ENCODE assay signal across 19 mouse cellular contexts in genomic region chr6:8531104-8531894, GRCm38 (mm10). TPM values are rescaled to one million over a fixed set of nuclear protein-coding genes. Genes with fewer than 3 reads are reported as not detected.
DNase-seq lines count a peak whose midpoint lies in the region; ATAC-seq and TF ChIP-seq lines count a peak whose summit lies in the region.
"Had no signal": no experiment of that assay in that cellular context is flagged by ENCODE, and none has a peak within 500 bp of the region (broad histone marks: within the 10 kb centered on the region; RNA-seq: fewer than 3 reads in every experiment).

No protein-coding gene starts in this region.

- no peaks in the 10 kb centered on the region for H3K4me1 ChIP-seq in stomach, embryonic 15.5 days
- no peaks in the 10 kb centered on the region for H3K4me1 ChIP-seq in stomach, postnatal 0 days (replicated peaks; ENCODE audit: control insufficient read depth, insufficient read depth)

- no peak overlapping the region for H3K4me2 ChIP-seq in stomach, embryonic 15.5 days
- H3K4me2 ChIP-seq in stomach, postnatal 0 days (replicated peaks; ENCODE audit: low read depth), result no peak overlapping the region
- H3K4me2 ChIP-seq: lung, embryonic 14.5 days had no signal

- no peak for TF ChIP-seq EP300 in stomach, postnatal 0 days (optimal IDR thresholded peaks at IDR 0.05)

- H3K27me3 ChIP-seq in stomach, embryonic 15.5 days (replicated peaks), result no peaks in the 10 kb centered on the region
- H3K27me3 ChIP-seq in stomach, postnatal 0 days (ENCODE audit: control insufficient read depth, insufficient read depth, low read length), result no peaks in the 10 kb centered on the region

- TF ChIP-seq CTCF in stomach, postnatal 0 days (IDR thresholded peaks at IDR 0.05; ENCODE audit: low read depth), result no peak

- 63% methylated on average over 4 of the region's 4 CpGs for WGBS in stomach, embryonic 15.5 days
- 61% methylated on average over 4 of the region's 4 CpGs for WGBS in stomach, postnatal 0 days

- intact Hi-C loops in left cerebral cortex, postnatal 25 days (cut with DNase I), result no loop called here

- DNase-seq in stomach, postnatal 0 days (ENCODE audit: low spot score), result no peak
- peak; percentile 70 for DNase-seq in liver
- no peak for DNase-seq in layer of hippocampus, adult 9-11 months
- no peak for DNase-seq in layer of hippocampus, adult 8-10 months (ENCODE audit: low spot score in 2 of 2)
- DNase-seq in left cerebral cortex, postnatal 25 days (ENCODE audit: low spot score in 2 of 2), result no peak
- DNase-seq: cerebellum, adult 9-11 months; forebrain, postnatal 0 days; heart, postnatal 36 days; kidney, adult 8-10 months; kidney, postnatal 36 days; lung, embryonic 14.5 days; lung, postnatal 4 days; midbrain, embryonic 14.5 days; right cerebral cortex, adult 18-20 months; thymus, adult 2 months had no signal

- no peak overlapping the region for H3K9ac ChIP-seq in stomach, embryonic 15.5 days
- H3K9ac ChIP-seq in stomach, postnatal 0 days (ENCODE audit: low read length), result no peak overlapping the region
- H3K9ac ChIP-seq: forebrain, postnatal 0 days; lung, embryonic 14.5 days had no signal

- H3K27ac ChIP-seq in stomach, embryonic 15.5 days, result no peak overlapping the region
- H3K27ac ChIP-seq in stomach, postnatal 0 days (replicated peaks), result no peak overlapping the region
- H3K27ac ChIP-seq: heart, embryonic 10.5 days; hindbrain, postnatal 0 days had no signal

- no peaks in the 10 kb centered on the region for H3K36me3 ChIP-seq in stomach, embryonic 15.5 days
- H3K36me3 ChIP-seq in stomach, postnatal 0 days (ENCODE audit: control insufficient read depth, insufficient read depth, low read length), result no peaks in the 10 kb centered on the region
- H3K36me3 ChIP-seq: heart, embryonic 10.5 days had no signal

- H3K4me3 ChIP-seq in stomach, embryonic 15.5 days (replicated peaks), result no peak overlapping the region
- H3K4me3 ChIP-seq in stomach, postnatal 0 days (ENCODE audit: low read depth, low read length), result no peak overlapping the region
- H3K4me3 ChIP-seq: heart, embryonic 10.5 days had no signal

- no peaks in the 10 kb centered on the region for H3K9me3 ChIP-seq in stomach, embryonic 15.5 days
- no peaks in the 10 kb centered on the region for H3K9me3 ChIP-seq in stomach, postnatal 0 days (ENCODE audit: control insufficient read depth, low read length)
- H3K9me3 ChIP-seq: heart, embryonic 10.5 days had no signal

- peak; percentile 71 for ATAC-seq in stomach, embryonic 15.5 days (ENCODE audit: insufficient read depth, low FRiP score, low read depth)
- ATAC-seq in stomach, postnatal 0 days (ENCODE audit: low FRiP score, low TSS enrichment), result no peak
- ATAC-seq in megakaryocyte, adult 5-6 weeks (ENCODE audit: poor library complexity, severe bottlenecking), result peak; percentile 97
- ATAC-seq: forebrain, postnatal 0 days; hindbrain, postnatal 0 days had no signal

RNA-seq across cellular contexts. Expression of gene Glcci1, which starts 21.9 kb away (rescaled TPM):
- 7.3 and 7.7 TPM in 2 replicates for polyA plus RNA-seq in stomach, embryonic 15.5 days (2015; fragmentation: Nextera tagmentation; extraction: Ambion mirVana)
- 4.0 and 4.1 TPM in 2 replicates for polyA plus RNA-seq in stomach, postnatal 0 days (2015; fragmentation: Nextera tagmentation; extraction: Ambion mirVana)
- total RNA-seq in megakaryocyte, adult 5-6 weeks (2015), result 10.2 and 14.2 TPM in 2 replicates
- total RNA-seq in megakaryocyte, adult 5-6 weeks (2017), result 3.1 and 4.1 TPM in 2 replicates
- 100 to 1,000 TPM in 1 of 4 experiments, 10 to 100 TPM in 3; 86.4 to 114 (median 93.2) TPM for total RNA-seq in layer of hippocampus, adult 8-10 months (2022)
- total RNA-seq in left cerebral cortex, postnatal 25 days (2021), result 100 to 1,000 TPM; 122 to 123 TPM

Comparison
In these comparisons a context has a peak if more than half of its experiments do, and no peak if none do; other contexts are left out.
1. RNA of gene Glcci1, which starts 21.9 kb away (total RNA-seq): 122 to 123 TPM in left cerebral cortex, postnatal 25 days and 86.4 to 114 TPM in layer of hippocampus, adult 8-10 months; 3.1 to 14.2 TPM in megakaryocyte, adult 5-6 weeks; every median in the first group is over 4 times any median in the second.